Mouse (Mus musculus): ENCODE results near the gene Tenm2. TPM values are rescaled to one million over a fixed set of nuclear protein-coding genes. Genes with fewer than 3 reads are reported as not detected.

The Tenm2 gene
- total and polyA plus RNA-seq, 3 experiments, result not detected

- no peaks in the 10 kb centered on the region for H3K9me3 ChIP-seq (replicated peaks; ENCODE audit: insufficient read depth, low read length)
- H3K4me3 ChIP-seq (ENCODE audit: control insufficient read depth in 1 of 2, insufficient read depth in 1 of 2, low read depth in 2 of 2, low read length in 2 of 2), result no peak overlapping the region
- no peak overlapping the region for H3K9ac ChIP-seq (ENCODE audit: control insufficient read depth, low read depth, low read length, poor library complexity, severe bottlenecking)
- H3K27me3 ChIP-seq (ENCODE audit: control insufficient read depth in 1 of 2, insufficient read depth in 2 of 2, low read length in 2 of 2), result no peaks in the 10 kb centered on the region
- no peaks in the 10 kb centered on the region for H3K79me2 ChIP-seq (ENCODE audit: control insufficient read depth, insufficient read depth, low read length, poor library complexity)
- DNase-seq (ENCODE audit: low read depth, low spot score), result no peak
- no peak for TF ChIP-seq POLR2A (IDR thresholded peaks at IDR 0.05; ENCODE audit: control insufficient read depth in 1 of 2, insufficient read depth in 1 of 2, low read depth in 1 of 2, low read length in 2 of 2, poor library complexity in 1 of 2)
- TF ChIP-seq MXI1 (IDR thresholded peaks at IDR 0.05; ENCODE audit: low read depth, low read length), result no peak
- no peak for TF ChIP-seq TAL1 (IDR thresholded peaks at IDR 0.05; ENCODE audit: low read length)
- TF ChIP-seq POLR2AphosphoS5 (IDR thresholded peaks at IDR 0.05; ENCODE audit: borderline replicate concordance, low read depth, low read length), result no peak
- no peak for TF ChIP-seq CHD2 (IDR thresholded peaks at IDR 0.05; ENCODE audit: low read length)
- no peak for TF ChIP-seq E2F4 (IDR thresholded peaks at IDR 0.05; ENCODE audit: borderline replicate concordance, low read depth, low read length)
- TF ChIP-seq USF2 (IDR thresholded peaks at IDR 0.05; ENCODE audit: borderline replicate concordance in 1 of 2, insufficient read depth in 1 of 2, low read depth in 1 of 2, low read length in 2 of 2), result no peak
- no peak for TF ChIP-seq MAX (IDR thresholded peaks at IDR 0.05; ENCODE audit: low read length)
- TF ChIP-seq SMC3 (IDR thresholded peaks at IDR 0.05; ENCODE audit: low read depth, low read length), result no peak
- no peak for TF ChIP-seq GABPA (IDR thresholded peaks at IDR 0.05; ENCODE audit: low read depth, low read length)
- no peak for TF ChIP-seq UBTF (IDR thresholded peaks at IDR 0.05; ENCODE audit: borderline replicate concordance, insufficient read depth, low read depth, low read length)
- TF ChIP-seq ETS1 (IDR thresholded peaks at IDR 0.05; ENCODE audit: low read depth, low read length), result no peak
- no peak for TF ChIP-seq MAZ (IDR thresholded peaks at IDR 0.05; ENCODE audit: low read depth, low read length)
- no peak for TF ChIP-seq ZNF384 (IDR thresholded peaks at IDR 0.05; ENCODE audit: low read depth, low read length)
- no peak for TF ChIP-seq ZKSCAN1 (IDR thresholded peaks at IDR 0.05; ENCODE audit: low read depth, low read length)
- no peak overlapping the region for H3K27ac ChIP-seq (ENCODE audit: control insufficient read depth, low read depth, low read length)
- H3K36me3 ChIP-seq (ENCODE audit: control insufficient read depth in 1 of 2, insufficient read depth in 2 of 2, low read length in 2 of 2), result no peaks in the 10 kb centered on the region
- no peaks in the 10 kb centered on the region for H3K4me1 ChIP-seq (ENCODE audit: control insufficient read depth in 1 of 2, insufficient read depth in 2 of 2, low read length in 2 of 2)
Measured at GRCm38 (mm10) chr11:36686253-36686652, 549.5 kb downstream of the Tenm2 start.

- Histone ChIP-seq H3K79me2 (ENCODE audit: control insufficient read depth, insufficient read depth, low read length, poor library complexity) (no peaks in the 10 kb centered on the region), H3K4me1 (ENCODE audit: control insufficient read depth in 1 of 2, insufficient read depth in 2 of 2, low read length in 2 of 2) (no peaks in the 10 kb centered on the region), H3K27ac (ENCODE audit: control insufficient read depth, low read depth, low read length) (no peak overlapping the region), H3K36me3 (ENCODE audit: control insufficient read depth in 1 of 2, insufficient read depth in 2 of 2, low read length in 2 of 2) (no peaks in the 10 kb centered on the region), H3K4me3 (ENCODE audit: control insufficient read depth in 1 of 2, insufficient read depth in 1 of 2, low read depth in 2 of 2, low read length in 2 of 2) (no peak overlapping the region), H3K9ac (ENCODE audit: control insufficient read depth, low read depth, low read length, poor library complexity, severe bottlenecking) (no peak overlapping the region), H3K9me3 (replicated peaks; ENCODE audit: insufficient read depth, low read length) (no peaks in the 10 kb centered on the region), H3K27me3 (ENCODE audit: control insufficient read depth in 1 of 2, insufficient read depth in 2 of 2, low read length in 2 of 2) (no peaks in the 10 kb centered on the region)
- TF ChIP-seq UBTF (IDR thresholded peaks at IDR 0.05; ENCODE audit: borderline replicate concordance, insufficient read depth, low read depth, low read length) (no peak), MYB (IDR thresholded peaks at IDR 0.05; ENCODE audit: low read depth, low read length) (no peak), E2F4 (IDR thresholded peaks at IDR 0.05; ENCODE audit: borderline replicate concordance, low read depth, low read length) (no peak), ZNF384 (IDR thresholded peaks at IDR 0.05; ENCODE audit: low read depth, low read length) (no peak)
- DNase-seq (ENCODE audit: low read depth, low spot score), result no peak
Measured at GRCm38 (mm10) chr11:36679361-36679760, 556.4 kb downstream of the Tenm2 start.

Measured in MEL (cell line).